Mouse (Mus musculus) ES-E14 (cell line): ENCODE results near the gene Lmf1. TPM values are rescaled to one million over a fixed set of nuclear protein-coding genes. Genes with fewer than 3 reads are reported as not detected.

Source experiments
- DNase-seq: peaks from one replicate; pipeline ENCODE4 v3.0.0-alpha.2; 2013; ENCODE audit warnings: low read depth, low spot score
- H3K27ac ChIP-seq: 2 replicates; pipeline ENCODE4 v1.5.1; 2012; ENCODE audit warnings: low read depth, mild to moderate bottlenecking, low read length, moderate library complexity, mixed read lengths; ENCODE audit not compliant: poor library complexity, insufficient read depth, severe bottlenecking
- H3K36me3 ChIP-seq: 2 replicates; pipeline ENCODE4 v1.6.1; 2012; ENCODE audit warnings: mild to moderate bottlenecking, low read length, moderate library complexity, mixed read lengths; ENCODE audit not compliant: control insufficient read depth, poor library complexity, insufficient read depth, severe bottlenecking
- H3K4me1 ChIP-seq, 2 experiments: fragments of 150-350 bp in 1 of 2; sonication (generic) in 1 of 2; 2 replicates each; pipeline ENCODE4 v1.6.1; 2012; ENCODE audit warnings: low read length in 2 of 2, mild to moderate bottlenecking in 1 of 2, mixed read lengths in 1 of 2; ENCODE audit not compliant: control insufficient read depth in 2 of 2, insufficient read depth in 2 of 2, poor library complexity in 1 of 2
- H3K4me3 ChIP-seq, 2 experiments: fragments of 150-350 bp in 1 of 2; sonication (generic) in 1 of 2; 2 replicates each; pipeline ENCODE4 v1.5.1; 2012; ENCODE audit warnings: low read length in 2 of 2, low read depth in 1 of 2, mild to moderate bottlenecking in 1 of 2, mixed read lengths in 1 of 2; ENCODE audit not compliant: insufficient read depth in 1 of 2, poor library complexity in 1 of 2, severe bottlenecking in 1 of 2
- H3K9ac ChIP-seq: 2 replicates; pipeline ENCODE4 v1.6.1; 2012; ENCODE audit warnings: low read depth, mild to moderate bottlenecking, low read length, mixed read lengths; ENCODE audit not compliant: poor library complexity, insufficient read depth, severe bottlenecking
- H3K9me3 ChIP-seq: fragments of 150-350 bp; sonication (generic); 2 replicates; pipeline ENCODE4 v1.6.1; 2012; ENCODE audit warnings: low read depth, mild to moderate bottlenecking, low read length; ENCODE audit not compliant: control insufficient read depth, insufficient read depth
- CHD2 ChIP-seq: IDR thresholded peaks from 2 replicates; pipeline ENCODE4 v1.6.1; 2014; ENCODE audit warnings: mild to moderate bottlenecking, low read depth, low read length, inconsistent platforms
- HCFC1 ChIP-seq: IDR thresholded peaks from 2 replicates; pipeline ENCODE4 v1.6.1; 2012; ENCODE audit warnings: low read length, inconsistent platforms, borderline replicate concordance; ENCODE audit not compliant: insufficient read depth
- MAFK ChIP-seq: IDR thresholded peaks from 2 replicates; pipeline ENCODE4 v1.6.1; 2014; ENCODE audit warnings: mild to moderate bottlenecking, low read depth, low read length, inconsistent platforms; ENCODE audit not compliant: insufficient read depth
- ZC3H11A ChIP-seq: IDR thresholded peaks from 2 replicates; pipeline ENCODE4 v1.6.1; 2012; ENCODE audit warnings: low read depth, mild to moderate bottlenecking, inconsistent platforms, low read length, borderline replicate concordance
- ZNF384 ChIP-seq: IDR thresholded peaks from 2 replicates; pipeline ENCODE4 v1.6.1; 2012; ENCODE audit warnings: low read depth, low read length, inconsistent platforms
- in situ Hi-C, 2 experiments: fragments of 600-800 bp; cut with MboI; formaldehyde crosslinking; loops; one replicate each; pipeline ENCODE4 v1.15.1; 2025; ENCODE audit warnings: low sequenced_read_pairs in 2 of 2, inconsistent platforms in 1 of 2; ENCODE audit not compliant: unreplicated experiment in 2 of 2
- total RNA-seq: library from RNA; depleted of rRNA; stranded (reverse); fragments of 300-350 nt; gene quantifications from 2 replicates; pipeline ENCODE4 v1.2.3, GENCODE M21; 2012

Lmf1 gene
- total RNA-seq, 1 experiment = 16.6 TPM

GRCm38 (mm10) chr17:25624446-25625119 lies 45.7 kb downstream of the Lmf1 start:
- H3K4me1 ChIP-seq = no peaks in the 10 kb centered on the region
- no peaks in the 10 kb centered on the region for H3K36me3 ChIP-seq
- no peak overlapping the region for H3K4me3 ChIP-seq
- no peak overlapping the region for H3K9ac ChIP-seq
- no peak overlapping the region for H3K27ac ChIP-seq
- no peaks in the 10 kb centered on the region for H3K9me3 ChIP-seq
- TF ChIP-seq MAFK (no peak), CHD2 (no peak), ZC3H11A (no peak), ZNF384 (no peak), HCFC1 (no peak)
- DNase-seq = no peak
- in situ Hi-C loops = no loop called here

- H3K4me1 ChIP-seq = no peaks in the 10 kb centered on the region
- no peak overlapping the region for H3K9ac ChIP-seq
- TF ChIP-seq ZNF384 = no peak
- no peak for TF ChIP-seq CHD2
- TF ChIP-seq HCFC1 = no peak
- no peak for TF ChIP-seq MAFK
- no peak for TF ChIP-seq ZC3H11A
- H3K9me3 ChIP-seq = no peaks in the 10 kb centered on the region
- no peak overlapping the region for H3K4me3 ChIP-seq
- in situ Hi-C loops = no loop called here
- no peak overlapping the region for H3K27ac ChIP-seq
- H3K36me3 ChIP-seq = no peaks in the 10 kb centered on the region
- no peak for DNase-seq
Measured at GRCm38 (mm10) chr17:25625282-25625681, 46.4 kb downstream of the Lmf1 start.

- no peaks in the 10 kb centered on the region for H3K4me1 ChIP-seq
- no peaks in the 10 kb centered on the region for H3K36me3 ChIP-seq
- H3K9ac ChIP-seq = no peak overlapping the region
- H3K27ac ChIP-seq = no peak overlapping the region
- no peak overlapping the region for H3K4me3 ChIP-seq
- no peak for TF ChIP-seq ZNF384
- TF ChIP-seq MAFK = no peak
- TF ChIP-seq CHD2 = no peak
- TF ChIP-seq ZC3H11A = no peak
- no peak for TF ChIP-seq HCFC1
- no peak for DNase-seq
- in situ Hi-C loops = no loop called here
- H3K9me3 ChIP-seq = no peaks in the 10 kb centered on the region
Measured at GRCm38 (mm10) chr17:25626196-25627043, 47.5 kb downstream of the Lmf1 start.

- H3K27ac ChIP-seq = no peak overlapping the region
- no peaks in the 10 kb centered on the region; the same call in 1 of the 2 replicates for H3K36me3 ChIP-seq
- no peak overlapping the region for H3K4me3 ChIP-seq
- H3K9ac ChIP-seq = no peak overlapping the region
- H3K4me1 ChIP-seq = no peaks in the 10 kb centered on the region
- H3K9me3 ChIP-seq = no peaks in the 10 kb centered on the region
- TF ChIP-seq MAFK (no peak), ZNF384 (no peak), CHD2 (no peak), ZC3H11A (no peak), HCFC1 (no peak)
- no peak for DNase-seq
- in situ Hi-C loops = no loop called here
Measured at GRCm38 (mm10) chr17:25630313-25630712, 51.4 kb downstream of the Lmf1 start.

GRCm38 (mm10) chr17:25634070-25634469 lies 55.2 kb downstream of the Lmf1 start:
- Histone ChIP-seq H3K4me3 (no peak overlapping the region), H3K27ac (no peak overlapping the region), H3K9ac (no peak overlapping the region), H3K36me3 (no peaks in the 10 kb centered on the region; the same call in 1 of the 2 replicates), H3K9me3 (no peaks in the 10 kb centered on the region), H3K4me1 (no peaks in the 10 kb centered on the region)
- no peak for DNase-seq
- in situ Hi-C loops = no loop called here
- no peak for TF ChIP-seq CHD2
- no peak for TF ChIP-seq ZC3H11A
- no peak for TF ChIP-seq ZNF384
- TF ChIP-seq MAFK = no peak
- no peak for TF ChIP-seq HCFC1
